Mouse (Mus musculus): ENCODE data around the gene Tmem44. TPM values are rescaled to one million over a fixed set of nuclear protein-coding genes. Genes with fewer than 3 reads are reported as not detected.

Gene Tmem44
- total RNA-seq (2021), result 10 to 100 TPM; 55.9 to 61.6 TPM
- long read RNA-seq, full-length matches to known transcripts, result 14 of 52 reads
- long read RNA-seq, partial matches to known transcripts, result 18 of 52 reads
- long read RNA-seq, other reads (novel, unspliced or antisense), result 20 of 52 reads

- no peak for DNase-seq (ENCODE audit: low spot score in 2 of 2)
These were observed at the start of gene Tmem44 for GRCm38 (mm10) chr16:30550748-30551192. Tmem44 (minus strand) TSS chr16:30550842.

GRCm38 (mm10) chr16:30599491-30600268, 49.0 kb upstream of the Tmem44 start, which contains the start of gene Fam43a:
Fam43a (plus strand) TSS chr16:30599723.
- peak; percentile 68 to 78 for DNase-seq (ENCODE audit: low spot score in 2 of 2)

GRCm38 (mm10) chr16:30596959-30597681, 46.5 kb upstream of the Tmem44 start:
- peak; percentile 98 for DNase-seq (ENCODE audit: low spot score in 2 of 2)

GRCm38 (mm10) chr16:30595835-30596557, 45.4 kb upstream of the Tmem44 start:
- peak; percentile 29 to 58 for DNase-seq (ENCODE audit: low spot score in 2 of 2)

- peak in 1 of 2 experiments; percentile 22 for DNase-seq (ENCODE audit: low spot score in 2 of 2)
These were observed 44.7 kb upstream of the Tmem44 start for GRCm38 (mm10) chr16:30595356-30595755.

GRCm38 (mm10) chr16:30591990-30592389, 41.3 kb upstream of the Tmem44 start:
- DNase-seq (ENCODE audit: low spot score in 2 of 2), result no peak

GRCm38 (mm10) chr16:30590264-30591209, 39.9 kb upstream of the Tmem44 start:
- no peak for DNase-seq (ENCODE audit: low spot score in 2 of 2)

- DNase-seq (ENCODE audit: low spot score in 2 of 2), result peak; percentile 90 to 91
These were observed 37.1 kb upstream of the Tmem44 start, which contains the start of gene Lsg1 for GRCm38 (mm10) chr16:30587494-30588327. Lsg1 (minus strand) TSS chr16:30587592.

GRCm38 (mm10) chr16:30586935-30587493, 36.4 kb upstream of the Tmem44 start:
- no peak for DNase-seq (ENCODE audit: low spot score in 2 of 2)

GRCm38 (mm10) chr16:30580765-30581164, 30.1 kb upstream of the Tmem44 start:
- DNase-seq (ENCODE audit: low spot score in 2 of 2), result no peak

GRCm38 (mm10) chr16:30576392-30576791, 25.8 kb upstream of the Tmem44 start:
- no peak for DNase-seq (ENCODE audit: low spot score in 2 of 2)

GRCm38 (mm10) chr16:30575815-30576214, 25.2 kb upstream of the Tmem44 start:
- no peak for DNase-seq (ENCODE audit: low spot score in 2 of 2)

- DNase-seq (ENCODE audit: low spot score in 2 of 2), result no peak
These were observed 21.6 kb upstream of the Tmem44 start for GRCm38 (mm10) chr16:30572239-30572638.

- DNase-seq (ENCODE audit: low spot score in 2 of 2), result no peak
These were observed 20.7 kb upstream of the Tmem44 start for GRCm38 (mm10) chr16:30571378-30571777.

GRCm38 (mm10) chr16:30570173-30570572, 19.5 kb upstream of the Tmem44 start:
- DNase-seq (ENCODE audit: low spot score in 2 of 2), result no peak

GRCm38 (mm10) chr16:30565631-30566030, 15.0 kb upstream of the Tmem44 start:
- no peak for DNase-seq (ENCODE audit: low spot score in 2 of 2)

GRCm38 (mm10) chr16:30560601-30561000, 10.0 kb upstream of the Tmem44 start:
- DNase-seq (ENCODE audit: low spot score in 2 of 2), result no peak

GRCm38 (mm10) chr16:30559312-30559992, 8.8 kb upstream of the Tmem44 start:
- no peak for DNase-seq (ENCODE audit: low spot score in 2 of 2)
